Mouse (Mus musculus): ENCODE results near the gene Rcn1. TPM values are rescaled to one million over a fixed set of nuclear protein-coding genes. Genes with fewer than 3 reads are reported as not detected.
A peak's percentile ranks its signal among the peaks of the same experiment; 100 is the strongest.

Rcn1 gene
- 37.7 and 41.4 TPM in 2 replicates for total RNA-seq (2014; rRNA removed)
- 42.5 and 55.1 TPM in 2 replicates for polyA plus RNA-seq (2015; fragmentation: Nextera tagmentation; extraction: Ambion mirVana)

DNA sequence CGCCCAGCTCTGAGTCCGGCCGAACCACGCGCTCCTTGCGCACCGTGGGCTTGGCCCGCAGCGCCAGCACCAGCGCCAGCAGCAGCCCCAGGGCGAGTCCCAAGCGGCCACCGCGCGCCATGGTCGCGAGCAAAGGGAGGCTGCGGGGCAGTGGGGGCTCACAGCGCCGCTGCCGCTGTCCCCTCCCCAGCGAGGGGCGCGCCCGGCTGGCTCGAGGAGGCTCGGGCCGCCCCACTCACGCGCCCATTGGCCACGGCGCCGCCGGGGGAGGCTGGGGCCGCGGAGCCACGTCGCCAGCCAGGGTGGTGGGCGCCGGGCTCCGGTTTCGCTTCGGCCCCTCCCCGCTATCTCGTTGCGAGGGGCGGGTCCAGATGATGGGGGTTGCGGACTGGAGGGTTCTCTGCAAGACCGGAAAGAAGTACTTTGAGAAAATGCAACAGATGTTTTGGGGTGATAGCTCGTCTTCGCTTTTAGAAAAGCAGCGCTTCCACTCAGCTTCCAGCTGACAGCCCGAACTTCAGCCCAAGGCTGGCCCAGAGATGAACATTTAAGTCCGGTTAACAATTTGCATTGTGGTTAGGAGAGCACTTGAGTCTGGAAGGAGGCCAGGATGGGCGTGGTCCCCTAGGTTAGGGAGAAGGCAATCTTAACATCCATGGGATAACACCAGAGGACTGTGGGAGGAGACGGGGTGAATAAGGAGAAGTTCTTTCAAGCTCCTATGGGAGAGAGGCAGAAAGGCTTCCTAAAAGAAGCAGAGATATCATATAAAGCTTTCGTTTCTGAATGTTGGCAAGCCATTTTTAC is at the start of gene Rcn1:
Gene Rcn1 (minus strand): TSS at position 235 of the 807 bp plus-strand sequence.
- Histone ChIP-seq H3K36me3 (ENCODE audit: insufficient read depth) (no peaks in the 10 kb centered on the region), H3K27me3 (ENCODE audit: insufficient read depth, low read length) (no peaks in the 10 kb centered on the region), H3K9ac (peak within 1 kb of the TSS; percentile 73), H3K4me2 (ENCODE audit: low read depth) (peak within 1 kb of the TSS; percentile 99), H3K4me3 (ENCODE audit: low read depth, low read length) (peak within 1 kb of the TSS; percentile 68), H3K27ac (ENCODE audit: low read depth, low read length) (peak within 1 kb of the TSS; percentile 60), H3K4me1 (ENCODE audit: insufficient read depth) (no peaks in the 10 kb centered on the region), H3K9me3 (ENCODE audit: low read length) (no peaks in the 10 kb centered on the region)
- under 1% methylated on average over 55 of the region's 57 CpGs for WGBS
- peak; percentile 92 for ATAC-seq
- TF ChIP-seq CTCF (IDR thresholded peaks at IDR 0.05; ENCODE audit: low read depth) = no peak
- peak; percentile 67 for DNase-seq

DNA sequence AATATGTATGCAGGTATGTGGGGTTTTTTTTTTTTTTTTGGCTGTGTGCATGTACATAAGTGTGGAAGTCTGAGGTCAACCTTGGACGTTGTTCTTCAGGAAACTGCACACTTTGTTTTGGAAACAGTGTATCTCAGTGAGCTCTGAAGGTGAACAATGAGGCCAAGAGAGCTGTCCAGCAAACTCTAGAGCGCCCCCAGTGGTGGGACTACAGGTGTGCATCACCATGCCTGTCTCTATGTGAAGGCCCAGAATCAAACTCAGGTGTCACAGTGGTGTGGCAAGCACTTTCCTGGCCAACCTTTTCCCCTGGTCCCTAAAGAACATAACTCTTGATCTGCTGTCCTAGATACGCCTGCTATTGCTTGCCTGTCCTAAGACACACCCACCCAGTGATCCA is 45.0 kb upstream of the Rcn1 start:
- Histone ChIP-seq H3K4me2 (ENCODE audit: low read depth) (no peak overlapping the region), H3K27ac (ENCODE audit: low read depth, low read length) (no peak overlapping the region), H3K4me1 (ENCODE audit: insufficient read depth) (no peaks in the 10 kb centered on the region), H3K36me3 (ENCODE audit: insufficient read depth) (no peaks in the 10 kb centered on the region), H3K4me3 (ENCODE audit: low read depth, low read length) (no peak overlapping the region), H3K27me3 (ENCODE audit: insufficient read depth, low read length) (no peaks in the 10 kb centered on the region), H3K9ac (no peak overlapping the region), H3K9me3 (ENCODE audit: low read length) (no peaks in the 10 kb centered on the region)
- WGBS = 42% methylated on average over 3 of the region's 3 CpGs
- ATAC-seq = no peak
- peak; percentile 29; the same call in 1 of the 2 replicates for TF ChIP-seq CTCF (IDR thresholded peaks at IDR 0.05; ENCODE audit: low read depth)
- no peak for DNase-seq

DNA sequence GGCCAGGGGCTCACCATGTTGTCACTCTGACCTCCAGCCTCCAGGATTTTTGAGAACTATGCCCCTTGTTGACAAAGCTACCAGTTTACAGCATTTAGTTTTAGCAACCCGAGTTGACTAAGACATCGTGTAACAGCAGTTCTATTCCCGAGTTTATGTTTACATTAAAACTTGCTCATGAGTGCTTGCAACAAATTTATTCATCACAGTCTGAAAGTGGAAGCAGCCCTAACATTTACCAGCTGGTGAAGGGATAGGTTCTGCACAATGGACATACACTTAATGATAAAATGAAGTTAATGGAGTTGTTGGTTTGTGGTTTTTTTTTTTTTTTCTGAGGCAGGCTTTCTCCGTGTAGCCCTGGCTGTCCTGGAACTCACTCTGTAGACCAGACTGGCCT is 39.9 kb upstream of the Rcn1 start:
- H3K9ac ChIP-seq = no peak overlapping the region
- 84% methylated on average over 4 of the region's 4 CpGs for WGBS
- no peaks in the 10 kb centered on the region for H3K27me3 ChIP-seq (ENCODE audit: insufficient read depth, low read length)
- no peak for ATAC-seq
- H3K4me3 ChIP-seq (ENCODE audit: low read depth, low read length) = no peak overlapping the region
- H3K9me3 ChIP-seq (ENCODE audit: low read length) = no peaks in the 10 kb centered on the region
- no peak overlapping the region for H3K4me2 ChIP-seq (ENCODE audit: low read depth)
- no peaks in the 10 kb centered on the region for H3K36me3 ChIP-seq (ENCODE audit: insufficient read depth)
- no peak overlapping the region for H3K27ac ChIP-seq (ENCODE audit: low read depth, low read length)
- 0 out of 2 replicates have a peak, but pooled peaks cover 3% of the 10 kb centered on the region for H3K4me1 ChIP-seq (ENCODE audit: insufficient read depth)
- no peak for TF ChIP-seq CTCF (IDR thresholded peaks at IDR 0.05; ENCODE audit: low read depth)
- no peak for DNase-seq

DNA sequence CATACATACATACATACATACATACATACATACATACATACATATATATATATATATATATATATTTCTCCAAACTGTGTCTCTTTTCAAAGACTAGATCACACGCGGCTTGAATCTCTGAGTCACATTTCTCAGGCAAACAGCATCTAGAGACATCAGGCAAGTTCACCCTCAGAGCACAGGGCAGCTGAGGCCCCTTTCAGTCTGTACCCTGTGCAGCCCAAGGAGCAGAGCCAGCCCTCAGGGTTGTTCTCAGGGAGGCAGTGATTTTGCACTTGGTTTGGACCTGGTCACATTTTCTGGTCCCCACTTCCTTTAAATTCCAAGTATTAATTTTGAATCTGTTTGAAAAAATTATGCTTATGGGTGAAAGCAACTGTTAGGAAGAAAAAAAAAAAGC is 39.4 kb upstream of the Rcn1 start:
- Histone ChIP-seq H3K4me2 (ENCODE audit: low read depth) (no peak overlapping the region), H3K4me3 (ENCODE audit: low read depth, low read length) (no peak overlapping the region), H3K27me3 (ENCODE audit: insufficient read depth, low read length) (no peaks in the 10 kb centered on the region), H3K9ac (no peak overlapping the region), H3K4me1 (ENCODE audit: insufficient read depth) (0 out of 2 replicates have a peak, but pooled peaks cover 3% of the 10 kb centered on the region), H3K36me3 (ENCODE audit: insufficient read depth) (no peaks in the 10 kb centered on the region), H3K27ac (ENCODE audit: low read depth, low read length) (no peak overlapping the region), H3K9me3 (ENCODE audit: low read length) (no peaks in the 10 kb centered on the region)
- WGBS = 94% methylated on average over 2 of the region's 2 CpGs
- ATAC-seq (no peak), DNase-seq (no peak)
- no peak for TF ChIP-seq CTCF (IDR thresholded peaks at IDR 0.05; ENCODE audit: low read depth)

DNA sequence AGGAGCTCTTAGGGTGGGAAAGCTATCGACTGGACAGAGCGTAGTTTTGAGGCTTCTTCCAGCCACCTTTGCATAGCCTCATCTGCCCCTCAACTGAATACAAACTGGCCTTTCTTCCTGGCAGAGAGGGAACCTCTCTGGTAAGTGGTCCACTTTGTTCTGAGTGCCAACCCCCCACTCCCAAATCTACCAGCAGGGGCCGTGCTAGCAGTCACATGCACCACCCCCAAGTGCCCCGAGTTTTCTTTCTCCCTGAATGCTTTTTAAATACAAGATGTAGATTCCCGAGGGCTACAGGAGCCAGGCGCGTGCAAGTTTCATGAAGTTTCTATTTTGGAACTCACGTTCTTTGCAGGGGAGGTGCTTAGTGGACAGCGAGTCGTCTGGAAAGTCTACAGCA is 33.8 kb upstream of the Rcn1 start:
- DNase-seq = no peak
- WGBS = 11% methylated on average over 10 of the region's 10 CpGs
- TF ChIP-seq CTCF (IDR thresholded peaks at IDR 0.05; ENCODE audit: low read depth) = 0 out of 2 replicates have a peak, but pooled peaks have one; percentile 15

DNA sequence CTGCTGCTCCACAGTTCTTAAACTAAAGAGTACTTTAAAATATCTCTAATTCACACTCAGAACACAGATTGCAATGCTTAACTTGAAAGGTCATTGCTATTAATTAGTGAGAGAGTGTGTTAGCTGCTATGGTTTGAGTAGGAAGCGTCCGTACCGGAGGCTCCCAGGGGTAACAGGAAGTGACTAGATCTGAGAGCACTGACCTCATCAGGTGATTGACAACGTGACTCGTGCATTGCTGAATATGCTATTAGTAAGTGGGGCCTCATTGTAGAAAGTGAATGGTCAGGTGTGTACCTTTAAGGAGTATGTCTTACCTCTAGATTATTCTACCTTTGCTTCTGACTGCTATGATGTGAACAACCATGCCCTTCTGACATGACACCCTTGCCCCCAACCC is 31.3 kb upstream of the Rcn1 start:
- H3K9ac ChIP-seq = no peak overlapping the region
- no peak overlapping the region for H3K4me3 ChIP-seq (ENCODE audit: low read depth, low read length)
- ATAC-seq (no peak), DNase-seq (no peak)
- H3K4me1 ChIP-seq (ENCODE audit: insufficient read depth) = no peaks in the 10 kb centered on the region
- H3K4me2 ChIP-seq (ENCODE audit: low read depth) = no peak overlapping the region
- H3K36me3 ChIP-seq (ENCODE audit: insufficient read depth) = no peaks in the 10 kb centered on the region
- H3K27me3 ChIP-seq (ENCODE audit: insufficient read depth, low read length) = peaks cover 10% of the 10 kb centered on the region
- WGBS = 90% methylated on average over 5 of the region's 5 CpGs
- H3K9me3 ChIP-seq (ENCODE audit: low read length) = no peaks in the 10 kb centered on the region
- H3K27ac ChIP-seq (ENCODE audit: low read depth, low read length) = no peak overlapping the region
- TF ChIP-seq CTCF (IDR thresholded peaks at IDR 0.05; ENCODE audit: low read depth) = no peak

More for the DNA sequence above, 33.8 kb upstream of the Rcn1 start:
- peak; percentile 40; the same call in 1 of the 2 replicates for ATAC-seq
- Histone ChIP-seq H3K27ac (ENCODE audit: low read depth, low read length) (no peak overlapping the region), H3K4me1 (ENCODE audit: insufficient read depth) (0 out of 2 replicates have a peak, but pooled peaks cover 3% of the 10 kb centered on the region), H3K9me3 (ENCODE audit: low read length) (no peaks in the 10 kb centered on the region), H3K4me3 (ENCODE audit: low read depth, low read length) (no peak overlapping the region), H3K9ac (no peak overlapping the region), H3K4me2 (ENCODE audit: low read depth) (0 out of 2 replicates have a peak overlapping the region, but pooled peaks have one; percentile 4), H3K27me3 (ENCODE audit: insufficient read depth, low read length) (peaks cover 6% of the 10 kb centered on the region), H3K36me3 (ENCODE audit: insufficient read depth) (no peaks in the 10 kb centered on the region)

DNA sequence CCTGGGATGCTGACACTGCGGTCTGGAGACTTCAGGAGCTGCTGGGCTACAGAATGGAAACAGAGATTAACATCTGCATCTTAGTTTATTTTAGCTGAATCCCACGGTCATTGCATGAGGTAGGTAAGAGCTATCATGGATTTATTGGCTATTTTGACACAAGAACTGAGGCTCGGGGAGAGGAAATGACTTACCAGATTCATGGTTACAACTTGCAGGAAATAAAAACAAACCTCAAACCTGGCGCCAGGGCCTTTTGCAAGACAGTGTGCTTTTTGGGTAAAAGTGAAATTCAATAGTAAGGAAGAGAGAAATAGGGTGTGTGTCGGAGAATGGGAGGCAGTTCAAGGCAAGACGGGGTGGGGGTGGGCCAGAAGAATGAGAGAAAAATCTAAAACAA is 30.8 kb upstream of the Rcn1 start:
- ATAC-seq = no peak
- 86% methylated on average over 6 of the region's 6 CpGs for WGBS

More for the DNA sequence above, 30.8 kb upstream of the Rcn1 start:
- no peak overlapping the region for H3K4me2 ChIP-seq (ENCODE audit: low read depth)
- no peak overlapping the region for H3K4me3 ChIP-seq (ENCODE audit: low read depth, low read length)
- no peaks in the 10 kb centered on the region for H3K9me3 ChIP-seq (ENCODE audit: low read length)
- H3K27me3 ChIP-seq (ENCODE audit: insufficient read depth, low read length) = peaks cover 10% of the 10 kb centered on the region
- DNase-seq = no peak
- TF ChIP-seq CTCF (IDR thresholded peaks at IDR 0.05; ENCODE audit: low read depth) = no peak
- H3K27ac ChIP-seq (ENCODE audit: low read depth, low read length) = no peak overlapping the region
- H3K36me3 ChIP-seq (ENCODE audit: insufficient read depth) = no peaks in the 10 kb centered on the region
- H3K9ac ChIP-seq = no peak overlapping the region
- no peaks in the 10 kb centered on the region for H3K4me1 ChIP-seq (ENCODE audit: insufficient read depth)
